Mouse (Mus musculus): ENCODE data around the gene Ipo7.
"Not testable (repeated sequence)": the region's sequence is repeated elsewhere in the genome, so short reads cannot be mapped to it uniquely, and the experiment has no call there.

Ipo7 gene

DNA sequence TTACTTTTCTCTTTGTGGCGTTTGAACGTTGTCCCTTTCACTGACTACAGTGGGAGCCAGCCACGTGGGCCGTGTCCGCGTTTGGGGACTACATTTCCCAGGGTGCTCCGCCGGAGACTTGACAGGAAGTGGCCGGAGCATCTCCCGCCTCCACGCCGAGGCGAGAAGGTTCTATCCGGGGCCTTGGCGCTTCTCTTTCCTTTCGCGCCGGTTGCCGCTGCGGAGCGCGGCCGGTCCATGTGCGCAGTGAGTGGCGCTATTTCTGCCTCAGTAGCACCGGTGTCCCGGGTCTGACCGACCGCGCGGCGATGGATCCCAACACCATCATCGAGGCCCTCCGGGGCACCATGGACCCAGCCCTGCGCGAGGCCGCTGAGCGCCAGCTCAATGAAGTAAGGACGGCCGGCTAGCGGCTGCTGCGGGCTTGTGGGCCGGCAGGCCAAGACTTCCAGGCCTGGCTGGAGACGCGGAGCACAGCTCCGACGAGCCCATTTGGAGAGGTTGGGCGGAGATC, at the start of gene Ipo7:
Ipo7 (plus strand) TSS at position 158 of the 514 bp plus-strand sequence.
- peak; percentile 96 for DNase-seq

DNA sequence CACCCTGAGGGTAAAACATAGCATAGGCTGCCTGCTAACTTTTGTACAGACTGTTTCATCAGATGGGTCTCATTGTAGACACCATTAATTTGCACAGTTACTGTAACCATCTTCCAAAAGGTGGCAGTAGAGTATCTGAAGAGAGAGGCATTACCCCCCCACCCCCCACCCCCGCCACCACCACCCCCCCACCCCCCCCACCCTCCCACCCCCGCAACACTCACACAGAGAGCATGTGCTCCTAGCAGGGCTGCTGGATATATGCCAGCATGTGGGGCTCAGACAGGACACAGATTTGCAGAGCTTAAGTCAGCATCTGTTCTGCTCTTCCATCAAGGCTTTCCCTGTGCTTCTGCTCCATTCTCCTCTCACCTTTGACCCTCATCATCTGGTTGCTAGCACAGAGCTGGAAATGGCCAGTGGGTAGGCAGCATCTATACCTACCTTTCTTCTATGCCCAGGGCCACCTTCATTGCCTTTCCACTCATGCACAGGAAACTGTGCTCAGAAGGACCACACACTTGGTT, 49.1 kb upstream of the Ipo7 start:
- DNase-seq, result peak; percentile 75

- no peak for DNase-seq
Observed at GRCm38 (mm10) chr7:109969542-109969941, 48.5 kb upstream of the Ipo7 start.

GRCm38 (mm10) chr7:109975966-109976715, 41.9 kb upstream of the Ipo7 start:
- no peak for DNase-seq

DNA sequence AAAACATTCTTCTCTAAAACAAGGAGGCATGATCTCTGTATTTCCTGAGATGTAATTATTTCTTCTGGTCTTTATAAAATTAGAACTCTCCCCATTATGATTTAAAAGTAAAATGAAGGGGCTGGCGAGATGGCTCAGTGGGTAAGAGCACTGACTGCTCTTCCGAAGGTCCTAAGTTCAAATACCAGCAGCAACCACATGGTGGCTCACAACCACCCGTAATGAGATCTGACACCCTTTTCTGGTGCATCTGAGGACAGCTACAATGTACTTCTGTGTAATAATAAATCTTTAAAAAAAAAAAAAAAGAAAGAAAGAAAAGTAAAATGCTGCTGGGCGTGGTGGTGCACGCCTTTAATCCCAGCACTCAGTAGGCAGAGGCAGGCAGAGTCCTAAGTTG, 40.9 kb upstream of the Ipo7 start:
- peak; percentile 42 for DNase-seq

DNA sequence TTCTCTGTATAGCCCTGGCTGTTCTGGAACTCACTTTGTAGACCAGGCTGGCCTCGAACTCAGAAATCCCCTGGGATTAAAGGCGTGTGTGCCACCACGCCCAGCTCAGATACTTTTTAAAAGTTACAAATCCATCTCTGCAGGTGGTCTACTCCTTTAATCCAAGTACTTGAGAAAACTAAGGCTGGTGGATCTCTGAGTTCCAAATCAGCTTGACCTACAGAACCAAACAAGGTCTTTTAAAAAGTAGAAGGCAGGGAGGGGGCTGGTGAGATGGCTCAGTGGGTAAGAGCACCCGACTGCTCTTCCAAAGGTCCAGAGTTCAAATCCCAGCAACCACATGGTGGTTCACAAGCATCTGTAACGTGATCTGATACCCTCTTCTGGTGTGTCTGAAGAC, 33.5 kb upstream of the Ipo7 start:
- not testable (repeated sequence) for DNase-seq

- DNase-seq, result no peak
Observed at GRCm38 (mm10) chr7:109985661-109986132, 32.4 kb upstream of the Ipo7 start.

- peak; percentile 100 for DNase-seq
Observed at GRCm38 (mm10) chr7:109986133-109986669, 31.9 kb upstream of the Ipo7 start.

DNA sequence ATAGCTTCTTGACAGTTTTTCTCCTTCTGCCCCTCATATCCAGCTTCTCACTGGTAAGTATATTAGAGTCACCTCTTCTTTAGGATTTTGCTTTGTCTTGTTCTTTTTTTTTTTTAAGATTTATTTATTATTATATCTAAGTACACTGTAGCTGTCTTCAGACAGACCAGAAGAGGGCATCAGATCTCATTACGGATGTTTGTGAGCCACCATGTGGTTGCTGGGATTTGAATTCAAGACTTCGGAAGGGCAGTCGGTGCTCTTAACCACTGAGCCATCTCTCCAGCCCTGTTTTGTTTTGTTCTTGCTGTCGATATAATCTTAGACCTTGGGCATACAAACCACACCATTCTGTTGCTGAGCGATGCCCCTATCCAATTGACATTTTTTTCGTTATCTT, 31.3 kb upstream of the Ipo7 start, which contains the start of gene Tmem41b:
Tmem41b (minus strand) TSS at position 155 of the 400 bp plus-strand sequence.
- DNase-seq, result peak; percentile 30

DNA sequence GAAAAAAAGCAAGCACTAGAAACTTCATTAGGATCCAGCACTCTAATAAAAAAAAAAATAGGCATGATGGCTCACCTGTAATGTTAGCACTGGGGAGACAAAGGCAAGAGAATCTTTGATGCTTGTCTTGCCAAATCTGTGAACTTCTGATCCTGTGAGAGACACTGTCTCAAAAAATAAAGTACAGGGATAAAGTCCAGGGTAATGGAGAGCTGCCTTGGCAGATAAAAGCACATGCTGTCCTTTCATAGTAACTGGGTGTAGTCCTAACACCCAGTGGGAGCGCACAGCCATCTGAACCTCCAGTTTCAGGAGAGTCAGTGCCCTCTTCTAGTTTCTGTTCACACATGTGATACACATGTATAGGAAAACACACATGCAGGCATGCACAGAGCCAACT, 26.8 kb upstream of the Ipo7 start:
- DNase-seq, result no peak

- peak; percentile 85 for DNase-seq
Observed at GRCm38 (mm10) chr7:109993157-109993959, 24.7 kb upstream of the Ipo7 start.

- no peak for DNase-seq
Observed at GRCm38 (mm10) chr7:109998388-109998787, 19.7 kb upstream of the Ipo7 start.

- no peak for DNase-seq
Observed at GRCm38 (mm10) chr7:110002092-110002491, 16.0 kb upstream of the Ipo7 start.

DNA sequence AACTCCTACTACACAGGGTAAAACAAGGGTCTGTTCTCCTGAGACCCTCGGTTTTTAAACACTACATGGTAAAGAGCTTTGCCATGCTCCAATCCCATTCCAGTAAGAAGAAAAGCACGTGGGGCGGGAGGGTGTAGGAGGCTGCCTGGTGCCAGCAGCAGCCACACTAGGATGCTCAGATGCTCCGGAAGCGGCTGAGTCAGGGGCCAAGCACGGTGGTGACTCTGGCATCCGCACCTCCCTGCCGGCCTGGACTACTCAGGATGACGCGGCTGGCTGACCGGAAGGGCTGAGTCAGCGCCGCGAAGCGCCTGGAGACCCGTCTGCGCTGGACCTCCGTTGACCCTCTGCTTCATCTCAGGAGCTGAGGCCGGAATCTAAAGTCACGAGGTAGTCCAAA, 15.1 kb upstream of the Ipo7 start:
- peak; percentile 71 for DNase-seq

GRCm38 (mm10) chr7:110005976-110006375, 12.1 kb upstream of the Ipo7 start:
- DNase-seq, result no peak

GRCm38 (mm10) chr7:110006471-110007195, 11.4 kb upstream of the Ipo7 start:
- no peak for DNase-seq

- DNase-seq, result no peak
Observed at GRCm38 (mm10) chr7:110008513-110008912, 9.6 kb upstream of the Ipo7 start.

DNA sequence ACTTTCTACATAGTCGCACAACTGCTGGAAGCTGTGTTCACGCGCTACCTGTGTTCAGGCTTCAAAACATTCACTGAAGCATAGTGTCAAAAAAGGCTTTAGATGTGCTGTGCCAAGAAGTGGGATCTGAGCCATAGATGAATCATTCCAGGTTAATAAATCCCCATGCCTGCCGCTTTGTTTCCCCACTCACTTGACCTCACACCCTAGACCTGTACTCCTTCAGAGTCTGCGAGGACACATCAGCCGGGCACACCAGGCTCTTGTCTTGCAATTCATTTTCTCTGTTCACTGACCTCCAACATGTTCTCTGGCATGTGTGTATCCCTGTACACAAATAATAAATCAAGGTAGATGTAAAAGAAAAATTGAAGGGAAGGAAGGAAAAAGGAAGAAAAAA, 9.0 kb upstream of the Ipo7 start:
- DNase-seq, result no peak

GRCm38 (mm10) chr7:110011417-110011816, 6.7 kb upstream of the Ipo7 start:
- DNase-seq, result no peak

- DNase-seq, result no peak
Observed at GRCm38 (mm10) chr7:110014272-110014671, 3.8 kb upstream of the Ipo7 start.

GRCm38 (mm10) chr7:110018631-110019482, 783 bp downstream of the Ipo7 start:
- peak; percentile 81 for DNase-seq
